Mouse (Mus musculus) embryonic facial prominence, embryonic 10.5 days (tissue): ENCODE data around the gene Kxd1. TPM values are rescaled to one million over a fixed set of nuclear protein-coding genes. Genes with fewer than 3 reads are reported as not detected.

Source experiments
- DNase-seq: peaks from one replicate; pipeline ENCODE4 v3.0.0-alpha.2; 2017; ENCODE audit warnings: low spot score
- H3K27ac ChIP-seq: fragments of 300-500 bp; sonication (generic); replicated peaks from 2 replicates; pipeline ENCODE4 v1.5.1; 2016; ENCODE audit warnings: mild to moderate bottlenecking
- H3K27me3 ChIP-seq: fragments of 300-500 bp; sonication (generic); replicated peaks from 2 replicates; pipeline ENCODE4 v1.6.1; 2016; ENCODE audit warnings: low read depth, mild to moderate bottlenecking; ENCODE audit not compliant: poor library complexity, severe bottlenecking
- H3K36me3 ChIP-seq: fragments of 300-500 bp; sonication (generic); replicated peaks from 2 replicates; pipeline ENCODE4 v1.6.1; 2016; ENCODE audit warnings: mild to moderate bottlenecking, moderate library complexity
- H3K4me1 ChIP-seq: fragments of 300-500 bp; sonication (generic); 2 replicates; pipeline ENCODE4 v1.6.1; 2016
- H3K4me3 ChIP-seq: fragments of 300-500 bp; sonication (generic); 2 replicates; pipeline ENCODE4 v1.5.1; 2016; ENCODE audit warnings: mild to moderate bottlenecking, moderate library complexity
- H3K9me3 ChIP-seq: fragments of 300-500 bp; sonication (generic); 2 replicates; pipeline ENCODE4 v1.6.1; 2016; ENCODE audit warnings: mild to moderate bottlenecking
- WGBS: fragments of 180-500 bp; shearing (Covaris S2); methylation state at CpG from one replicate; pipeline ENCODE4 v1.1.7; 2016; 5-methylcytosine and 5-hydroxymethylcytosine counted together
- polyA plus RNA-seq: library from polyadenylated mRNA; unstranded; fragments of >200 nt; fragmentation: Nextera tagmentation; extraction: Ambion mirVana; gene quantifications from 2 replicates; pipeline ENCODE4 v1.2.1, GENCODE M21; 2016

Gene Kxd1
- polyA plus RNA-seq, 1 experiment from 2014 or later, result 51.0 TPM

GRCm38 (mm10) chr8:70560564-70560963 is 32.8 kb upstream of the Kxd1 start:
- Histone ChIP-seq H3K4me3 (no peak overlapping the region), H3K27me3 (no peaks in the 10 kb centered on the region)

DNA sequence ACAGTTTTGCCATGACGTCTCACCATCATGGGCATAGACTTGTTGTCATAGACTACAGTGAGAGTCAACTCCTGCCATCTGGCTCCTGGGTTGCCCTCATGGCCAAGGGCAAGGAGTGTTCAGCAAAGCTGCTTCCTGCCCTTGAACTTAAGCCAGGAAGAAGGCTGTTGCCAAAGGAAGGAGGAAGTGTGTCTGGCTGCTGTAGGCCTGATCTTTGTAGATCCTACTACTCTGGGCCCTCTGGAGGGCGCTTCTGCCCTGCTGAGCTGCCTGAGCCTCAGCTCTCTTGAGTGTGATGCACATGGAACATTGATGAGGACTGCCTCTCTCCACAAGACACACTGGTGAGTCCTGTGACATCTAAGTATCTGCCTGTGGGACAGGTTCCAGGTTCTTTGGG is 32.3 kb upstream of the Kxd1 start:
- no peak for DNase-seq
- WGBS, result 85% methylated on average over 2 of the region's 2 CpGs
- H3K27ac ChIP-seq, result no peak overlapping the region

More at GRCm38 (mm10) chr8:70560564-70560963, 32.8 kb upstream of the Kxd1 start:
- no peak for DNase-seq
- peaks cover 6% of the 10 kb centered on the region for H3K36me3 ChIP-seq
- no peak overlapping the region for H3K27ac ChIP-seq
- H3K4me1 ChIP-seq, result peaks cover 21% of the 10 kb centered on the region
- 76% methylated on average over 3 of the region's 3 CpGs for WGBS
- H3K9me3 ChIP-seq, result no peaks in the 10 kb centered on the region

DNA sequence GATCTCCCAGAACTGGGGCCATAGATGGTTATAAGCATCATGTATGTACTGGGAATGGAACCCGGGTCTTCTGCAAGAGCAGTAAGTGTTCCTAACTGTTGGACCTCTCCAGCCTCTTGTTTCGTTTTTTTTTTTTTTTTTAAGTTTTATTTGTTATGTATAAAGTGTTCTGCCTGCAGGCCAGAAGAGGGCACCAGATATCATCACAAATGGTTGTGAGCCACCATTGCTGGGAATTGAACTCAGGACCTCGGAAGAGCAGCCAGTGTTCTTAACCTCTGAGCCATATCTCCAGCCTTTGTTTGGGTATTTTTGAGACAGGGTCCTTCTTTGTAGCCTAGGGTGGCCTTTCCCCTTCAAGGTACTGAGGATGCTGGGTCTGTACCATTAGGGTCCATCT is 31.2 kb upstream of the Kxd1 start:
- 73% methylated on average over 3 of the region's 3 CpGs for WGBS
- peaks cover 17% of the 10 kb centered on the region for H3K4me1 ChIP-seq
- H3K27me3 ChIP-seq, result no peaks in the 10 kb centered on the region
- H3K36me3 ChIP-seq, result peaks cover 5% of the 10 kb centered on the region
- no peak overlapping the region for H3K4me3 ChIP-seq
- DNase-seq, result no peak
- no peak overlapping the region for H3K27ac ChIP-seq
- no peaks in the 10 kb centered on the region for H3K9me3 ChIP-seq

More for the DNA sequence above, 32.3 kb upstream of the Kxd1 start:
- no peaks in the 10 kb centered on the region for H3K9me3 ChIP-seq
- peaks cover 5% of the 10 kb centered on the region for H3K36me3 ChIP-seq
- H3K4me1 ChIP-seq, result peaks cover 21% of the 10 kb centered on the region
- H3K4me3 ChIP-seq, result no peak overlapping the region
- no peaks in the 10 kb centered on the region for H3K27me3 ChIP-seq

DNA sequence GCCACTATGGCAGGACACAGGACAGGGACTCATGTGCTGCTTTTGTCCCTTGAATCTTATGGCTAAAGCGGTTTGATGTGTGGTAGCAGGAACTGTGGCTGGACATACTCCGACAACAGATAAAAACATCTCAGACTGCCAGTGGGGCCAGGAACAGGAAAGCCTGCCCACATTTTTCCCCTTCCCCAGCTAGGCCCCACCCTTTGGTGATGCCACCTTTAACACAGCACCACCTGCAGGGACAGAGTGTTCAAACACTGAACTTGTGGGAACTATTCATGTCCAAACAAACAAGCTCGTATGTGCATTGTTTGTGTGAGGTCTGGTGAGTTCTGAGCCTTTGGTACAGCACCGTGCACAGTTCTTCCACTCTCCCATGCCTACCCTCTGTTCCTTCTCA is 30.6 kb upstream of the Kxd1 start:
- no peaks in the 10 kb centered on the region for H3K9me3 ChIP-seq
- H3K36me3 ChIP-seq, result peaks cover 5% of the 10 kb centered on the region
- no peaks in the 10 kb centered on the region for H3K27me3 ChIP-seq
- DNase-seq, result no peak
- WGBS, result 76% methylated on average over 4 of the region's 4 CpGs
- H3K4me1 ChIP-seq, result peaks cover 17% of the 10 kb centered on the region
- no peak overlapping the region for H3K4me3 ChIP-seq
- no peak overlapping the region for H3K27ac ChIP-seq

- Histone ChIP-seq H3K27me3 (no peaks in the 10 kb centered on the region), H3K4me3 (no peak overlapping the region), H3K36me3 (peaks cover 5% of the 10 kb centered on the region), H3K27ac (no peak overlapping the region), H3K4me1 (peaks cover 17% of the 10 kb centered on the region; the same call in 1 of the 2 replicates), H3K9me3 (no peaks in the 10 kb centered on the region)
- no peak for DNase-seq
- WGBS, result 88% methylated on average over 4 of the region's 4 CpGs
Measured at GRCm38 (mm10) chr8:70555079-70555747, 27.5 kb upstream of the Kxd1 start.

DNA sequence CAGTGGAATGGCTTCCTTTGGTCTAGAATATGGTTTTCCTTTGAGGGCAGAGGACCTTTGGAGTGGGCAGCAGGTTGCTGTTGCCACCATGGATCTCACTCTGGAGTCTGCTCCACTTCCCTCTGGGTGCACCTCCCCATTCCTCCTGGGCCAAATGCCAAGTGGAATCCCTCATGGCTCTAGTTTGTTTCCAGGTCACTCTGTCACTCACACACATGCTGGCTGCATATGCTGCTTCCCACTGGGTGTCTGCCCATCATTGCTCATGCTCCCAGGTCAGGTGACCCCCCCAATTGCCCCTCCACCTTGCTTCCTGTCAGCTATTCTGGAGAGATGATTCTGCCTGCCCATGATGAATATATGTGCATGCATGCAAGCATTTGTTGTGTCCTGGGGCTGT is 26.0 kb upstream of the Kxd1 start:
- H3K4me1 ChIP-seq, result peaks cover 17% of the 10 kb centered on the region; the same call in 1 of the 2 replicates
- no peak for DNase-seq

DNA sequence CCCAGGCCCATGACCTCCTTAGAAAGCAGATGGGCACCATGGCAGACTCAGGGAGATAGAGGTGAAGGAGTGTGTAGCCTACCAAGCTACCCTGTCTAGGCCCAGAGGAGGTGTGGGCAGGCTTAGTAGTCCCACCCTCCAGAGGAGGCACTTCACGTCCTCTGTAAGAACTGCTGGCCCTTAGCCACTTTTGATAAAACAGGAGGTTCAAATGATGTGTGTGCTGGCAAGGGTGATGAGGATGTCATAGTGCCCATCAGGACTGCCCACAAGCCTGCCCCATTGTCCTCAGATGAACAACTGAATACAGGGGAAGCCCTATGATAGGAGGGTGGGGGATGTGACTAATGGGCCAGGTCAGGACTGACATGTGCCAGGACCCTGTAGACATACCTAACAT is 25.1 kb upstream of the Kxd1 start:
- H3K4me3 ChIP-seq, result no peak overlapping the region
- DNase-seq, result no peak
- 67% methylated on average over 1 of the region's 1 CpGs for WGBS
- H3K9me3 ChIP-seq, result no peaks in the 10 kb centered on the region
- peaks cover 5% of the 10 kb centered on the region for H3K36me3 ChIP-seq
- peaks cover 17% of the 10 kb centered on the region; the same call in 1 of the 2 replicates for H3K4me1 ChIP-seq
- H3K27ac ChIP-seq, result no peak overlapping the region
- H3K27me3 ChIP-seq, result no peaks in the 10 kb centered on the region

More for the DNA sequence above, 26.0 kb upstream of the Kxd1 start:
- Histone ChIP-seq H3K9me3 (no peaks in the 10 kb centered on the region), H3K4me3 (no peak overlapping the region), H3K27ac (no peak overlapping the region), H3K36me3 (peaks cover 5% of the 10 kb centered on the region), H3K27me3 (no peaks in the 10 kb centered on the region)

- DNase-seq, result no peak
- Histone ChIP-seq H3K27me3 (no peaks in the 10 kb centered on the region), H3K36me3 (peaks cover 5% of the 10 kb centered on the region), H3K4me1 (peaks cover 17% of the 10 kb centered on the region; the same call in 1 of the 2 replicates), H3K9me3 (no peaks in the 10 kb centered on the region), H3K4me3 (no peak overlapping the region), H3K27ac (no peak overlapping the region)
- WGBS, result 63% methylated on average over 3 of the region's 3 CpGs
Measured at GRCm38 (mm10) chr8:70551558-70552161, 23.9 kb upstream of the Kxd1 start.

GRCm38 (mm10) chr8:70549412-70550184 is 21.8 kb upstream of the Kxd1 start:
- Histone ChIP-seq H3K4me1 (peaks cover 12% of the 10 kb centered on the region; the same call in 1 of the 2 replicates), H3K36me3 (peaks cover 3% of the 10 kb centered on the region; the same call in 1 of the 2 replicates), H3K27me3 (no peaks in the 10 kb centered on the region), H3K9me3 (no peaks in the 10 kb centered on the region), H3K27ac (no peak overlapping the region), H3K4me3 (no peak overlapping the region)
- no peak for DNase-seq
- 92% methylated on average over 10 of the region's 10 CpGs for WGBS

DNA sequence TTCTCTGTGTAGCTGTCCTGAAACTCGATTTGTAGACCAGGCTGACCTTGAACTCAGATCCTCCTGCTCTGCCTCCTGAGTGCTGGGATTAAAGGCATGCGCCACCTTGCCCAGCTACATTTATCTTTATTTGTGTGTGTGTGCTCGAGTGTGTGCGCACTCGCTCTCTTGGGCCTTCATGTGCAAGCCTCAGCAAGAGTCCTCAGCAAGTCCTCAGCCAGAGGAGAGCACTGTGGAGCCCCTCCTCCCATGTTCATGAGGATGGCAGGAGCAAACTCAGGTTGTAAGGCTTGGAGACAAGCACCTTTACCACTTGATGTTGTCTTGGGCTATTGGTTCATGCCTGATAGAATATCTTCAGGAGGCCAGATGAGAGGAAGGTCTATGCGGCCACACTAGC is 20.0 kb upstream of the Kxd1 start:
- no peaks in the 10 kb centered on the region for H3K9me3 ChIP-seq
- H3K27me3 ChIP-seq, result no peaks in the 10 kb centered on the region
- H3K36me3 ChIP-seq, result peaks cover 3% of the 10 kb centered on the region; the same call in 1 of the 2 replicates
- H3K4me1 ChIP-seq, result peaks cover 18% of the 10 kb centered on the region
- no peak for DNase-seq
- H3K4me3 ChIP-seq, result no peak overlapping the region
- 92% methylated on average over 6 of the region's 6 CpGs for WGBS
- no peak overlapping the region for H3K27ac ChIP-seq

GRCm38 (mm10) chr8:70546412-70546811 is 18.7 kb upstream of the Kxd1 start:
- peaks cover 10% of the 10 kb centered on the region for H3K4me1 ChIP-seq
- H3K9me3 ChIP-seq, result no peaks in the 10 kb centered on the region
- H3K27ac ChIP-seq, result no peak overlapping the region
- H3K36me3 ChIP-seq, result peaks cover 3% of the 10 kb centered on the region; the same call in 1 of the 2 replicates
- WGBS, result 86% methylated on average over 4 of the region's 4 CpGs
- H3K4me3 ChIP-seq, result no peak overlapping the region
- no peak for DNase-seq
- H3K27me3 ChIP-seq, result no peaks in the 10 kb centered on the region

DNA sequence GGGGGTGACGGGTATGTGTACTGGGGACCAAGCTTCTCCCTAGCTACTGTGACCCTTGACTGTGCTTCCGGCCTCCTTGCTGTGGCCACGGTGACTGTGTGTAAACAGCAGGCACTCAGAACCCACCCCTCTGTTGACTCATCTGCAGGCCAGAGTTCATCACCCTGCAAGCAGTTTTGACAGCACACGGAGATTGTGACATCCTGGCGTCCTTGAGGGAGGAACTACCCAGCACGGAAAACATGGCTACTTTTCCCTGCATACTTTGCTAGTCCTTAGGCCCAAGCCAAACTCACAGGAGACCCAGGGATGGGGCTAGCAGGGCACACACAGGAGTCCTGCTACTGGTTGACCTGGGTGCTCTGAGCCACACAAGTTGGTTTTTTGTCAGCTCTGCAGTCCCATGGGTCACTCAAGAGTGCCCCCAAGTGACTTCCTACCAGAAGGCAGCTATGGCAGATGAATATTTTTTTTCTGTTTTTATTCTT is 16.5 kb upstream of the Kxd1 start:
- H3K36me3 ChIP-seq, result peaks cover 3% of the 10 kb centered on the region; the same call in 1 of the 2 replicates
- DNase-seq, result no peak
- no peaks in the 10 kb centered on the region for H3K9me3 ChIP-seq
- H3K27me3 ChIP-seq, result no peaks in the 10 kb centered on the region
- H3K27ac ChIP-seq, result no peak overlapping the region
- peaks cover 23% of the 10 kb centered on the region for H3K4me1 ChIP-seq
- no peak overlapping the region for H3K4me3 ChIP-seq
- WGBS, result 65% methylated on average over 6 of the region's 6 CpGs
